Mouse (Mus musculus): ENCODE results near the gene Gpd1l.

Gene Gpd1l

GRCm38 (mm10) chr9:114851419-114852190 is 82.2 kb downstream of the Gpd1l start:
- no peak for DNase-seq (ENCODE audit: low spot score in 2 of 2)
